Mouse (Mus musculus) brain, adult 2 months (tissue): Measurements from ENCODE around the gene Mpg.
"Not testable (repeated sequence)": the region's sequence is repeated elsewhere in the genome, so short reads cannot be mapped to it uniquely, and the experiment has no call there.

Experiments used
- DNase-seq: peaks from one replicate; pipeline ENCODE4 v3.0.0; 2011; ENCODE audit warnings: low read depth, low spot score

The Mpg gene

DNA sequence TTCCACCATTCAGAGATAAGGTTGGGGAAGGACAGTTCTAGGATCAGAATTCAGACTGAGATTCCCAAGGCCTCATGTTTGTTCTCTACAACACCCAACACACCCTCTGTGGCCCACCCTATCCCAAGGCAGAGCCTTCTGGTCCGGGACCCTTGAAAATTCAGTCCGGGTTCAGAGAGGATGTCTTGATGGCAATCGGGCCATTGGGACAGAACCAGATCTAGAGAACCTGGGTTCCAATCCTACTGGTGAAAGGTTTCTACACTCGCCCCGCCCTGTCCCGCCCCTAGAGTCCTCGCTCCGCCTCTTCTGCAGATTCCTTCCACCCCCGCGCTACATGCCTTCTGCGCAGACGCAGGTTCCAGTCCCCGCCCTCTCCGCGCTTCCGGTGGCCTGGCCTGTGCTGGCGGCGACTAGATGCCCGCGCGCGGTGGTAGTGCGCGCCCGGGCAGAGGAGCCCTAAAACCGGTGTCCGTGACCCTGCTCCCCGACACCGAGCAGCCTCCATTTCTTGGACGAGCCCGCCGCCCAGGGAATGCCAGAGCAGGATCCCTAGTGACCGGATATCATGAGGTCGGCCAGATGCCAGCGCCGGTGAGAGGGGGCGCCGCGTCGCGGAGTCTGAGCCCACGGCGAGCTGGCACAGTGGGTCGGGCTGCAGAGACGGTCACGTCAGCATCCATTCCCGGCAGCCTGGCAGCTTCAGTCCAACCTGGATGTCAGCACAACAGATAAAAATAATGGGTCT, at the start of gene Mpg:
Gene Mpg, plus strand, starts transcription at position 382 of the 748 bp plus-strand sequence.
- DNase-seq = peak; percentile 96

DNA sequence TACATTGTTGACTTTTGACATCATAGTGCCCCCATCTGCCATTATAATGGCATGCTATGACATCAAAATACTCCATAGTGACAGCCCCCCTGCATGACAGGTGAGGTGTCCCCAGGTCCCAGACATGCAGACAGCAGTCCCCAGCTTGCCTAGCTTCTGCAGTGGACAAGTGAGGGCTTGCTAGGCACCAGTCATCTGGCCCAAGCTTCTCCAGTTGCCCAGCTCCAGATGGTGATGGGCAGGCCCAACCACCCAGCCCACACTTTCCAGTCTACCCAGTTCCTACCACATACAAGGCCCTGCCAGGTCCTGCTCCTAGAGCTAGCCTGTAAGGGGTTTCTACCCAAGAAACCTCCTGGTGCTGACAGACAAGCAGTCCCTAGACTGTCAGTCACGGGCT, 47.8 kb upstream of the Mpg start:
- DNase-seq = no peak

DNA sequence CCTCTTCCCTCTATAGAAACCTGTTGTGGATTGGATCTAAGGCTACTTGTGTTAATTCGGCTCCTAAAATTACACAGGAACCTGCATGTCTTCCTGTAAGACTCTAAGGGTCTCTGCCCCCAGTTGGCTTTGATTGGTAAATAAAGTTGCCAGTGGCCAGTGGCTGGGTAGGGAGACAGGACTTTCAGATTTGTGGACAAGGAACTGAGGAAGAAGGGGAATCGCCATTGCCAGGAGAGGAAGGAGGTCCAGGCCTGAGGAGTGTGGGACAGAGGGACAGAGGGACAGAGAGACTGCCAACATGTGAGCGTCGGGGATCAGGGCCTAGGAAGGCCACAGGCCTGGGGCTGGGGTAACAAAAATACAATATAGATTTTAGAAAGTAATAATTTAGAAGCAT, 45.1 kb upstream of the Mpg start:
- no peak for DNase-seq

DNA sequence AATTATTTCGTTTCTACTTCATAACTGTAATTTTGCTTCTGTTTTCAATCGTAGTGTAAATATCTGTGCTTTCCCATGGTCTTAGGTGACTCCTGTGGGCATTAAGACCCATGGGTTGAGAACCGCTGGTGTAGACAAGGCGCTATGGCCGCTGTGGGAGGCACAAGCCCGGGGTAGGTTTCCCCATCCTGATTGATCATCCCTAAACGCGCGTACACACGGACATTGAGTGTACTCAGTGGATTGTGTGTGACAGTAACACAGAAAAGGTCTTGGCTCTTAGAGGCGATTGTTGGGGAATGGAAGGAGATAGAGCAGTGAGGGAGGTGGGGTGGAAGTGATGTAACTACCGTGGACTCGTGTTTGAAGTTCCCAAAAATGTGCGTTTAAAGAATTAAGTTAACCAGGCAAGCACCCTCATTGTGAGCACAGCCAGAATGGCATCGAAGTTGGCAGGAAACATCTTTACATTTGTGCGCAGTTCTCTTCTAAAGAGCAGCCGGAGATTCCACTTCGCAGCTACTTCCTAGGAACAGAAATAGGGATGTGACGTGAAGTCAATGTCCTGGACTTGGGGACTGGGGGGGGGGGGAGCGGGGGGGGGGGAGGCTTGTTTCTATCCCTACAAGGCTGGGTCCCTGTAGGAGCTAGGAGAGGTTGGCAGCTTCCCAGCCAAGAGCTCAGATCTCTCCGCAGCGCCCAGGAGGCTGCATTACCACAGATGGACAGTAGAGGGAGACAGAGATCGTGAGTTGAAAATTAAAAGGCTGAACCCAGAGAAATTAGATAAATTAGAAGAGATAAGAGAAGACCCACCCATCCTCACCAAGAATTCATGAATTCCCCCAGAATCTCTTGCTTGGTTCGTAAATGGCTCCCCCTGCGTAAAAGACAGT, 44.1 kb upstream of the Mpg start:
- DNase-seq = peak; percentile 89

DNA sequence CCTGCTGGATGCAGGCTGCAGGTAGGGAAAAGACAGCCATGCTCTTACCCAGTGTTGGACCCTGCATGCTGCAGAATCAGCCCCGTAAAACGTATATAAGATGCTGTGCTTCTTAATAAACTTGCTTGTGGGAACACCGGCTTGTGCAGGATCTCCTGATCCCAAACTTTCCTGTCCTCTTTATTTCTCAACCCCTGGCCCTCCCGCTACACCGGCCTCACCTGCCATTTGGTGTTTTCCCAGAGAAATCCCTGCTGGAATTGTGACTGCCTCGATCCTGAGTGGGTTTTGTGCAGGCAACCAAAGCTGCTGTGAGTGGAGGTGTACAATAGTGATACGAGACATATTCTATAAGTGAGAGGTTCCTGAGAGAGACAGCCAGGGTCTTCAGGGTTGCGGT, 41.8 kb upstream of the Mpg start:
- DNase-seq = no peak

DNA sequence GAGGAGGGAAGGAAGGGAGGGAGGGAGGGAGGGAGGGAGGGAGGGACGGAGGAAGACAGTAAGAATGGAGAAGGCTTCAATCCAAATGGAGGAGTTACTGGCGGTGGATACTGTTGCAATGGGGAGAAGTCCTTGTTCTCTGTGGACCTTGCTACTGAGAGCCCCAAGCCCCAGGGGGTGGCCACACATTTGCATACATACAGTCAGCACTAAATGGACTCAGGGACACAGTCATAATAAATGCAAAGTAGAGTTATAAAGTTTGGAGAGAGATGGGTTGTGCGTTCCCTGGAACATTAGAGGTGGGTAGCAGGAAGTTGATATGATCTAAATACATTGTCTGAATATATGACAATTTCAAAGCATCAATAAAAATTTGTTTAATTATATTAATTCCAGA, 40.3 kb upstream of the Mpg start:
- no peak for DNase-seq

DNA sequence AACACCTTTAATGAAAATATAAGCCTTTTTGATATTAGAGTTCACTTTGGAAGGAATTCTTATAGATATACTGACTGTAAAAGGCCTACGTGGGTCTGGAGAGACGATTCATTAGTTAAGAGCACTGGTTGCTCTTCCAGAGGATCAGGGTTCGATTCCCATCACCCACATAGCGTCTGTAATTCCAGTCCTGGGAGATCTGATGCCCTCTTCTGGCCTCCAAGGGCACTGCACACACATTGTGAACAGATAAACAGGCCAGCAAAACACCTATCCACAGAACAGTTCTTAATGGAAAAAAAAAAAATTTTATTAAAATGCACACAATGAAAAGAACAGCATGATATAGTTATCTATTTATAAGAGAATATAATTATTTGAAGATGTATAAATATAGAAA, 39.0 kb upstream of the Mpg start:
- no peak for DNase-seq

DNA sequence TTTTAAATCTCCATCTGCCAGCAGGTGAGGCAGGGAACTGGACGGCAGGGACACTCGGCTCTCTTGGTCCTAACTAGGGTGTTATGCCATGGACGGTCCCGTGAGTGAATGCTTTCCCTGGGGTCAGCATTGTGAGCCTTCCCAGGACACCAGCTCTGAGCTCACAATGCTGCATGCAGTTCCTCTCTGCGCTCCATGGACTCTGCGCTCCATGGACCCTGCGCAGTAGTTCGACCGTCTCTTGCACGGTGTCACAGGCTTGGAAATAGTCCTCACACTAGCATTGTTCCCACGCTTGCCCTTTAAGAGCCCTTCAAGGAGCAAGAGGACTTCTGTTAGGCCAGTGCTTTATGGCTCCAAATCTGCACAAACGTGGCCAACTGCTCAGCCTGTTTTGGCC, 37.4 kb upstream of the Mpg start:
- no peak for DNase-seq

DNA sequence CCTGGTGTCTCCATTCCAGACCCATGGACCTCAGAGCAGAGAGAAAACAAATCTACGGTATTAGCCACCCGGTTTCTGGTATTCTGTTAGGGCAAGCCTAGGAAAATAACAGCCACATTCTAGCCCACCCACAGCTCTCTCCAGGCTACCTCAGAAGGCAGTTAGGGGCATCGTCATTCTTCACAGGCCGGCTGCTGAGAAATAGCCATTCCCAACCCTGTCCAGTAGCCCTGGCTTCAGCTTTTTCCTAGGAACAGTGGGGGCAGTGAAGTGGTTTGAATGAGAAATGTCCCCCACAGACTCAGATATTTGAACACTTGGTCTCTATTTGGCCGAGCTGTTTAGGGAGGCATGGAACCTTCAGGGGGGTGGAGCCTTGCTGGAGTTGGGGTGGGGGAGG, 36.9 kb upstream of the Mpg start:
- no peak for DNase-seq

DNA sequence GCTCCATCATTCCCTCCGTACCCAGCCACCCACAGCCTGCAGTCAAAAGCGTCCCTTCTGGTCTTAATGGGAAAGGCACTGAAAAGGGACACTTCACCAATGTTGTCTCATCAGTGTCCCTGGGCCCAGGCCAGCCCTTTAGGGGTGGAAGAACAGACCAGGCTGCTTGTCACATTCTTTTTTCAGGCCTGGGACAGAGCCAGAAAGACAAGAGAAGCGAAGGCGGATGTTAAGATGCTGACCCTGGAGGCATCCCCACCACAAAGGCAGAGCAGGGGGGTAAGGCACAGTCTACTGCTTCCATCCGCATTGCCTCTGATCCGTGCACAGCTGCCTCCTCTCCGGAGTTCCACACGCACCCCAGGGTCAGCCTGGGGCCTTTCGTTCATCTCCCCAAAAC, 36.2 kb upstream of the Mpg start:
- DNase-seq = no peak

DNA sequence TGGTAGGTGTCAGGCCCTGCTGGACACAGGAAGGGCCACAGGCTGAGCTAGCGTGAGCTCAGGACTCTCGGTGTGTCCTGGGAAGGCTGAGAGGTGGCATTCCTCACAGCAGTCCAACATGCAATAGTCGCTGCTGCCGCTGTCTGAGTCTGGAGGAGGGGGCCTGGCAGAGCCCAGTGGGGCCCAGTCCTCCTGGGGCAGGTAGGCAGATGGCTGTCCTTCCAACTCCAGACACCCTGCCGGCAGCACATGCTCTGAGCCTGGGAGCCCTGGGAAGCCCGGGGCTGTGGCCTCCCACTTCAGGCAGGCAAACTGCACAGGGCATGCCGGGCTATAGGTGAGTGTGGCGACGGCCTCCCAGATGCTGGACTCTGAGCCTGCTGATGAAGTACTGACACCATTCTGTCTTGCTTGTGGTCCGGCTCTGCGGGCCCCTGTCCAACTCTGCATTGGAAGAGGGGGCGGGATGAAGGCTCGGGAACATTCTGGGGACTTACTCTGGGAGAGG, 35.6 kb upstream of the Mpg start:
- no peak for DNase-seq

DNA sequence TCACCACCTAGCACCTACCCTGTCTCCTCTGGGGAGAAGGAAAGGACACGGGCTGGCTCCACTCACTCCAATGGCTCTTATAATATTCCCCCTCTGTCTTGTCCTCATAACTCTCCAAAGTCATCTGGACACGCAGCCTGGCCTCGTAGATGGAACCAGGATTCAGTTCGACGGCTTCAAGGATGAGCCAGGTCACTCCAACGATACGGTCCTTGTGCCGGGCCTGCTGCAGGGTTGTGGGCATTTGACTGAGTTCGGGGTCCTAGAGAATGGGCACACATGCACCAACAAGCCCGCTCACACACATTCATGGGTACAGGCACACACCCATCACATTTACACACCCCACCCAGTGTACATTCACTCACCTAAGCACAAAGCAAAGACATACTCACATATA, 33.1 kb upstream of the Mpg start:
- no peak for DNase-seq

DNA sequence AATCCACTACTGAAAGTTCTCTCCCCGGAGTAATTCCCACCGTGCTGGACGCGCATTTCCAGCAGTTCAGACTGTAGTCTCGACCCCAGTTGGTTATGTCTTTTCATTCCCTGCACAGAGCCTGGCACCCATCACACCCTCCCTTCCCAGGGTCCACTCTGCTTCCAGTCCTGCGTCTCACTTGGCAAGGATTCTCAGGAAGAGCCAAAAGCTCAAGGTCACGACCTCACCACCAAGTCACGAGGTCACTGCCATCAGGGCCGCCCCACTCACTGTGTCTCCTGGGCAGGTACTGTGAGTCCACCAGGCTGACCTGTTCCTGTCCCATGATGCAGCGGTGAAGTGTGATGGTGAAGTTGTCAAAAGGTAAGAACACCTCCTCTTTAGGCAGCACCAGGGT, 32.2 kb upstream of the Mpg start:
- no peak for DNase-seq

DNA sequence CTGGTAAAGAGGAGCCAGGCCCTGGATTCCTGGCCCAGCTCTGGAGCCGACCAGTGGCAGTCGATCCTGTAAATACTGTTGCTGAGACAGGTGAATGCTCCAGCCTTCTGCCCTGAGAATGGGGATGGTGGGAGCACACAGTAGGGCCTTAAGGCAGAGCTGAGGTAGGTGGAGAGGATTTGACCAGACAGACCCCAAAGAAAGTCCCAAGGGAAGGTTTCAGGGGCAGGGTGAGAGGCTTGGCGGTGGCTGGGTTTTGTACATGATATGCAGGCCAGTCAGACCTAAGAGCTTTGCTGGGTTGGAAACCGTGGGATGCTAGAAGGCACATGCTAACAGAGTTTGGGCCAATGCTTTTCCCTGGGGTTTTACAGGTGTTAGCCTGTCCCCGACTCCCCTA, 31.7 kb upstream of the Mpg start:
- no peak for DNase-seq

DNA sequence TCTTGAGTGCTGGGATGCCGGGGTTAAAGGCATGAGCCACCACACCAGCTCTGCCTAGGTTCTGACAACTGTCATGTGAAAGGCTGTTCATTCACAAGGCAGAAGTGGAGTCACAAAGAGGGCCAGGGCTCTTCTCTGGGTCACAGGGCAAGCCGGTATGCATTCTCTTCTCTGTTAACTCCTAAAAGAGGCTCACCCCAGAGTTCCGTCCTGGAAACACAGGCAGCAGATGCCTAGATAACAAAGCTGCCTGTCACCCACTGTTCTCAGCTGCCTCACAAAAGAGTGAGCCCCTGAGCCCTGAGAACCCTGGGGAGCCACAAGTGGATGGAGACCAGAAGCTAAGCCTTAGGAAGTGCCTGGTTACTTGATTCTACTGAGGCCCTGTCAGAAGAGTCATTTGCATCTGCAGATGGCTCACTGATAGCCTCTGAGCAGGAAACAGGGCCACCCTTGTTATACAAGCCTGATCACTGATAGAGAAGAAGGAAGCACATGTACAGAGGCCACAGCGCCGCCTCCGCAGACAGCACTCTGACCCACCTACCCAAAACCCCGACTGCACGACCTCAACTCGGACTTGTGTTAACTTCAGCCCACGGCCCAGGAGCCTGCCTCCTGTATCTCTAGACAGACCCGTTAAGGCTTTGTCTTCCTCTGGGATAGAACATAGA, 30.3 kb upstream of the Mpg start:
- DNase-seq = no peak

DNA sequence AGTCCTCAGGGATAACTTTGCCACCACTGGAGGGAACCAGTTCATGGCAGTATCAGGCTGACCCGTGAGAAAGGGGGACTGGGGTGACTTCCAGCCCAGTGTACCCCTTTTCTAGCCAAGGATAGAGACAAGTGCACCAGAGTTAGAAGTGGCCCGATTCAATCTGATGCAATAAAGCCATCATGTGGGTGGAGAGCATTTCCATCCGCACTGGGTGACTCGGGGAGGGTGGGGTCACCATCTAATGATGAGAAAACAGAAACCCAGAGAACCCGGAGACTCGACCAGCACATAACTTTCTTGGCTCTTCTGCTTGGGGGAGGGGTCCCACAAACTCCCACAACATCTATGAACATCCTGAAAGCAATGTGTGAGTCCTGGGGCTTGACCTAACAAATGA, 29.6 kb upstream of the Mpg start:
- no peak for DNase-seq

DNA sequence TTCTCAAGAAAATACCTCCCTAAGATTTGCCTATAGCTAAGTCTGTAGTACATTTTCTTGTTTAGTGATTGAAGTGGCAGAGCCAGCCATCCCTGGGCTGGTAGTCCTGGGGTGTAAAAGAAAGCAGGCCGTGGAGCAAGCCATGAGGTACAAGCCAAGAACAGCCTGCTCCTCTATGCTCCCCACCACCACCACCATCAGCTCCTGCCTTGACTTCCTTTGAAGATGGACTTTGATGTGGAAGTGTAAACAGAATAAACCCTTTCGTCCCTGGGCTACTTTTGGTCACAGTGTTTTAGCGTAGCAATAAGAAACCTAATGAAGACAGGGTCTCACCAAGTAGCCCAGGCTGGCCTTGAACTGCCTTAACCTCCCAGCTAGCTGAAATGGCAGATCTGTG, 28.5 kb upstream of the Mpg start:
- no peak for DNase-seq

DNA sequence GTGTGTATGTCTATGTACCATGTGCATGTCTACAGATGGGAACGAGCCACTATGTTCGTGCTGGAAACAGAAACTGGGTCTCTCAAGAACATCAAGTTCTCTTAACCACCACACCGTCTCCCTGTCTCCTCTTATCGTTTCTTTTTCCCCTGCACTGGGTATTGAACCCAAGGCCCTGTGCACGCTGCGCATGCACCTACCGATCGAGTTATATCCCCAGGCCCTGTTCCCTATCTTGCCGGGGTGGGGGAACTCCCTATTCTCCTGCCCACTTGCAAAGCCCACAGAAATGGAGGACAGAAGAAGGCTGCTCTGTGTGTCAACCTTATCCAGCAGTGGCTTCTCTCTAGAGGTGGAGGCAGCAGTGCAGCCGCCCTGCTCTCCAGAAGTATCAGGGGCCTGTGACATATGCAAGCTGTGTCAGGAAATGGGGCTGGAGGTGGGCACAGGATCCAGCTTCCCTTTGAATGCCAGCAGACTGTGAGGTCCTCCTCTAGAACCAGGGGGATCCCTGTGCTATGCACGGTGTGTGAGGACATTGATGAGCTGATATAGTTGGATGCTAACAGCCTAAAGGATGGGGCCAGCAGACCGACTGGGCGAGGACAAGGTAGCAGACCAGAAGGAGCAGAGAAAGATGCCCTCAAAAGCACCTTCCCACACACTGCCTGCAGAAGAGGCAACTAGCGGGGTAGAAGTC, 27.9 kb upstream of the Mpg start:
- no peak for DNase-seq

DNA sequence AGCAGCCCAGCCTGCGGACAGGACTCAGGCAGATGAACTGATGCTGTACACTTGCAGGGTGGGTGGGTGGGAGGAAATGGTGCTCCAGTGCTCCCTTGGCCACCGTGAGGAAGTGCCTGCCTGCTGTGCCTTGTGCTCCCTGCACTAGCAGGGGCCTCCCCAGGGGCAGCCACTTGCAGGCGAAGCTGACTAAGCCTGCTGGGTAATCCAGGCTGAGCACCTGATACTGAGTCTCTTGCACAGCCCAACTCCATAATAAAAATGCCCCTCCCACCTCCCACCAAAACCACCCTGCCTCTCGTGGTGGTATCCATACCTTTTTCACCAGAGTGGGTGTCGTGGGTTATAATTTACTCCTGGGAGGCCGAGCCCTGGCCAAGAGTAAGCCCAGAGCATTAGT, 27.1 kb upstream of the Mpg start:
- no peak for DNase-seq

DNA sequence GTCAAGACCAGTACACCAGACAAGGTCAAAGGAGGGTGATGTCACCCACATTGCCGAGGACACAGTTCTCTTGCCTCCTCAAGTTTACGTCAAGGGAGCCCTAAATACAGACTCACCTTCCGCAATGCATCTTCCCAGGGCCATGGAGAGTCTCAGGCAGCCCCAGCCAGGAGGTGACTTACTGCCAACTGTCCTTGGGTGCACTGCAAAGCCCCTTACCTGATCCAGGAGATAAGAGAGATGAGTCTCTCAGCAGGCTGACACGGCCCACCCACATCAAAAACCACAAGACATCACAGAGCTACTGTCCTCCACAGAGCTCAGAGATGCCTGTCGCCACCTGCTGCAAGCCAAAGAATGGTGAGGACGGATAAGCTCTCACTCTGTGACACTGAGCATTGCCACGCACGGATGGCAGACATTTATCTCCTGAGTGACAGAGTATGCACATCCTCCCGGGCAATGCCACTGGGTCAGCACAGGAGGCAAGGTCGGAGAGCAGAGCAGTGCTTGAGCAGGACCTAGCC, 26.2 kb upstream of the Mpg start, which contains the start of gene Il9r:
Gene Il9r, minus strand, starts transcription at position 205 of the 527 bp plus-strand sequence.
- no peak for DNase-seq

DNA sequence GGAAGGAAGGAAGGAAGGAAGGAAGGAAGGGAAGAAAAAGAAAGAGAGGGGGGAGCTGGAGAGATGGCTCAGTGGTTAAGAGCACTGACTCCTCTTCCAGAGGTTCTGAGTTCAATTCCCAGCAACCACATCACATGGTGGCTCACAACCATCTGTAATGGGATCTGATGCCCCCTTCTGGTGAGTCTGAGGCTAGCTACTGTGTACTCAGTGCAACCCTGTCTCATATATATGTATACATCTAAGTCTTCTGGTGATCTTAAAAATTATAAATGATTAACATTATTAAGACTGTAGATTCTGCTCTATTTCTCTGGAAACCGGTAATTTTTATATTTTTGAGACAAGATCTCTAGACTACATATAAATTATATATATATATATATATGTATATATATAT, 25.3 kb upstream of the Mpg start:
- not testable (repeated sequence) for DNase-seq
